Mouse (Mus musculus): Measurements from ENCODE around the gene Col12a1.

Col12a1 gene

DNA sequence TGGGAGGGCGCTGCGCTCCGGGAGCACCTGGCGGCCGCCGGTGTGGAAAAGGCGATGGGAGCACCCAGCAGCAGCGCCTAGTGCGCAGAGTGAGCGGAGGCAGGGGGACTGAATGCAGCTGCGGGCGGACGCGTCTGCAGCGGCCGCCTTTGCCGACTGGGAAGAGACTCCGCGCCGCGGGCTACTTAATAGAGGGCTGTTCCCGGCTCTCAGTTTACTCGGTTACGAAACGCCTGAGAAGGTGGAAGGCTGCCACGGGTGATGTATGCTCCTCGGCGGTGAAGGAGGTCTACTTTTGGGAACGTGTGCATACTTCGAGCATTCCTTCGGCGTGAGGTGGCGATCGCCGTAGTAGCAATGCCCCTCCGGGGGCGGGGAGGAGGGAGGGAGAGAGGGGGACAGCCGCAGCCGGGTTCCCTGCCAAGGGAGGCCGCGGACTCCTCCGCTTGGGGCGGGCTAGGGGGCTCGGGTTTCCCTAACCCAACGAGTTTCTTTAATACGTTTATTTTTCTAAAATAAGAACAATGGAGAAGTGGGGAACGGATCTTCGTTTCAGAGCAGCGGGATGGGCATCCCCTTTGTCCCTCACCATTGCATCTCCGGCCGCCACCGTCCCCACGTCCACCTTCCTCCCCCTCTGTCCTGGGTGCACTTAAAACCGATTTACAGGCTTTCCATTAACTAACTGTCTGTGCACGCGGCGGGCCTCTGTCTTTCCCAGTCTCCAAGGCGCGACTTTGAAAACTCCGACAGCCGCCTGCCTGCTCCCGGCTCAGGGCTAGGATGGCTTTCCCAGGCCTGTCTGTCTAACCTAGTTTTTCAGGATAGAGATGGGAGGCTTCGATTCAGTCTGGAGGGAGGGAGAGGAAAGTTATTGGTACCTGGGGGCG lies at the start of gene Col12a1:
Col12a1 (minus strand) TSS at position 351 of the 890 bp plus-strand sequence.
- peak; percentile 48 for DNase-seq

- peak; percentile 7 for DNase-seq
Measured at GRCm38 (mm10) chr9:79766991-79767545, 48.4 kb upstream of the Col12a1 start.

DNA sequence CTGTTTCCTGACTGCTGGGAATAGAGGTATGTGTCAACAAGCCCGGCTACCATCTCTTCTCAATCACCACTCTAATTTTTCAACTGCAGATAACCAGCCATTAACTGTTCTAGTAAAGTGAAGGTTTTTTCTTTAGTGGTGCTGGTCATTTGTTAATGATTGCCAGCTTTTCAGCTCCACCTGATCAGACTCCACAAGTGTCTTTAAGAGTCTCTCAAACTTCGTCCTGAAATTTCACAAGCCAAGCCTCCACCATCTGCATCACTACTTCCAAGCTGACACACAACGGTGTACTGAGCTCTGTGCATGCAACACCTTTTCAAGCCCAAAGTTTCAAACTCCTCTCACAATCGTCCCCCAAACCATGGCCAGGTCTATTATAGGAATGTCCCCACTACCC lies 46.7 kb upstream of the Col12a1 start:
- peak; percentile 9 for DNase-seq

- no peak for DNase-seq
Measured at GRCm38 (mm10) chr9:79762519-79762918, 43.9 kb upstream of the Col12a1 start.

DNA sequence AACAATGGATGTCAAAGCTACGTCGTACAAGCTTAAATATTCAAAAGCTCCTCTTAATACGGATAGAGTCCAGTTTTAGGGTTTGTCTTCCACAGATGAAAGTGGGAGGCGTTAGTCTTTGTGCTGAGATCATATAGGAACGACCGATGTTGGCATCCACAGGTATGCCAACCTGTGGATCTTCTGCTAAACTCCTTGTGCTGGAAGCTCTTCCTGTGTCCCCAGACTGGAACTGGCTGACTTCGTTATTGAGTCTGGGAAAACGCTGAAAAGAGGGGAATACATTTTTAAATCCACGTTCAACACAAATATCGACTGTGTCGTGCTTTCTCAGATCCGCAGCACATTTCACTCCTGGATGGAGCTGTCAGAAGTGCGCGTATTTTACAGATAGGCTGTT lies 41.4 kb upstream of the Col12a1 start:
- DNase-seq, result no peak

DNA sequence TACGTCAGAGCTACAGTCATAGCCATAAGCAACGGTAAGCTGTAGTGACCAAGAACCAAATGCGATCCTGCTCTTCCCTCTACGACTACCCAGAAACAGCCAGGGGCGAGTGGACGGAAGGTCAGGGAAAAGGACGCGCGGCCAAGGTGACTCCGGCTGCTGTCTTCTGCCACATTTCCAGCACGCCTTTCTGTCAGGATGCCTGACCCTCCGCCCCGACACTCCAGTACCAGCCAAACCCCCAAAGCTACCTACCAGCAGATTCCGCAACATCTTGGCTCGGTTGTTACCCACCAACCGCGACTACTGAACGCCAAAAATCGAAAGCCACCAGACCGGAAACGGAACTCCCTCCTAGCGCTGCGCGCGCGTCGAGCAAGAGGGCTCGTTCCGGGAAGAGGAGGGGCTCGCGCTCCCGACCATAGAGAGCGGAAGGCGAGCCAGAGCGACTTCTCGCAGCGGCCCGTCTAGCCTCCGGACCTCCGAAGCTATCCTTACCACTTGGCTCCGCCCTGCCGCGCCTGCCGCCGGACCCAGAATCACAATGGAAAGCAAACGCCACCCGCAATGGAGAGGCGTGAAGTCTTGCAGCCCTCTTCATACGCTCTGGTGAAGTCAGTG lies 40.9 kb upstream of the Col12a1 start, which contains the start of gene Cox7a2:
Cox7a2 (minus strand) TSS at position 494 of the 621 bp plus-strand sequence.
- DNase-seq, result peak; percentile 95

- no peak for DNase-seq
Measured at GRCm38 (mm10) chr9:79755311-79755710, 36.7 kb upstream of the Col12a1 start.

GRCm38 (mm10) chr9:79751846-79752245 lies 33.2 kb upstream of the Col12a1 start:
- DNase-seq, result no peak

- no peak for DNase-seq
Measured at GRCm38 (mm10) chr9:79750709-79751108, 32.1 kb upstream of the Col12a1 start.

- DNase-seq, result no peak
Measured at GRCm38 (mm10) chr9:79745036-79745435, 26.4 kb upstream of the Col12a1 start.

DNA sequence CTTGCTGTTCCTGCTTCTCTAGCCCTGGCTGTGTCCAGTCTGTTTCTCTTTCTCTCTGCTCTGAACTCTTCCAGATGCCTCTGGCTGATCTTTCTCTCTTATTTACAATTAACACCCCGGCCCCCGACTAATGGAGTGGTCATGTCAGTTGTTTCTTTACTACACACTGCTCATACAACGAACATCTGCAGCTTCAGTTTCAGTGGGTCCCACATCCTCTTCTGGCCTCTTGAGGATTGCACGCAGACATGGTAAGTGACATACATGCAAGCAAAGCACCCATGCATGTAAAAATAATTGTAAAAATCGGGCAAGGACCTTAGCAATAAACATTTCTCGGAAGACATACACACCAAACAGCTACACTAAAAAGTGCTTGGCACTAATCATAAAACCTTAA lies 17.0 kb upstream of the Col12a1 start:
- no peak for DNase-seq

DNA sequence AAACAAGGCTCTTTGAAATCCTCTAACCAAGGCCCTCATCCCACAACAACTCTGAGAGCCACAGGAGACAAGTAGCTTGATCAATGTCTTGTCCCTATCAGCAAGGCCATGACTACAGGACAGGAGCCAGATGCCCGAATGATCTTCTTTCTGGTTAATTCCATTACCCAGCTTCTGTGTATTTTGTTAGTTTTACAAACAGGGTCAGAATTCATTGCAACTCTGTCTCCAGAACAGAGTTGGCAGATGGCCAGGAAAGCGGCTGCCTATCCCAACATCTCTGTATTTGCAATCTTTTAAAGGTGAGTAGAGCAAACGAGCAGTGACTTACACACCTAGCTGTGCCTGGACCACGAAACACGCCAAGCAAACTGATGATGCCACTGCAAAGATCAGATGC lies 11.7 kb upstream of the Col12a1 start:
- no peak for DNase-seq

GRCm38 (mm10) chr9:79723090-79723489 lies 4.5 kb upstream of the Col12a1 start:
- DNase-seq, result no peak

DNA sequence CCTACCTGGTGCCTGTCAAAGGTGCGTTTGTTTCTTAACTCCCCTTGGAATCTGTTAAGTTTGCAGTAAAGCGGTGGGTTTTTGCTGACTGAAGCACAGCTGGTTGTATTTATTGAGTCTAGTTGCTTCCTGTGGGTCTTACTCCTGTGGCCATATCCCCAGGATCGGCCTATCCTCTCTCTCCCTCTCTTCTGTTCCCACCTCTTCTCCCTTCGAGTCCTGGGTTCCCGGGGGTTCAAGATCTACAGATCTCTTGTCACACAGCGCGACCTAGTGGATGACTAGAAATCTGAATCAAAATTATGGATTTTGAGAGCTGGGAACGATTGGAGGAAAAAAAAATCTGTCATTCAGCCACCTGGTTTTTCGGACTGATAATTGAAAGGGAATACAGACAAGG lies 2.4 kb upstream of the Col12a1 start:
- DNase-seq, result peak; percentile 38

- no peak for DNase-seq
Measured at GRCm38 (mm10) chr9:79720143-79720542, 1.5 kb upstream of the Col12a1 start.

DNA sequence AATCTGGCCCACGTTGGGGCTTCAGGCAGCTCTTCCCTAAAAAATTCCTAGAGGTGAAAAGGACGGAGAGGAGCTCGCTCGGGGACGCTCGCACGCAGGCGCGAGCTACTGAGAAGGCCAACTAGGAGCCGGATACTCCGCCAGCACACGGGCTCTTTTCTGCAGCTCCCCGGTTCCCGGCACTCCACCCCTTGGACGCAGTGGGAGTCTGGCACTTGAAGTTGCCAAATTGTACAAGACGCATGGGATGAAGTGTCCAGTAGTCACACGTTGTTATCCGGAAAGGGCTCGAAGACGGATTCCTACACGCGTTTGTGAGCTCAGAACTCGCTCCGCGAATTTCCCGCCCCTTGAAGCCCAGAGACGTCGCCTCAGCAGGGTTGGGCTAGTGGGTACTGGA lies 820 bp upstream of the Col12a1 start:
- DNase-seq, result peak; percentile 17

- peak; percentile 27 for DNase-seq
Measured at GRCm38 (mm10) chr9:79717836-79718475, 675 bp downstream of the Col12a1 start.

DNA sequence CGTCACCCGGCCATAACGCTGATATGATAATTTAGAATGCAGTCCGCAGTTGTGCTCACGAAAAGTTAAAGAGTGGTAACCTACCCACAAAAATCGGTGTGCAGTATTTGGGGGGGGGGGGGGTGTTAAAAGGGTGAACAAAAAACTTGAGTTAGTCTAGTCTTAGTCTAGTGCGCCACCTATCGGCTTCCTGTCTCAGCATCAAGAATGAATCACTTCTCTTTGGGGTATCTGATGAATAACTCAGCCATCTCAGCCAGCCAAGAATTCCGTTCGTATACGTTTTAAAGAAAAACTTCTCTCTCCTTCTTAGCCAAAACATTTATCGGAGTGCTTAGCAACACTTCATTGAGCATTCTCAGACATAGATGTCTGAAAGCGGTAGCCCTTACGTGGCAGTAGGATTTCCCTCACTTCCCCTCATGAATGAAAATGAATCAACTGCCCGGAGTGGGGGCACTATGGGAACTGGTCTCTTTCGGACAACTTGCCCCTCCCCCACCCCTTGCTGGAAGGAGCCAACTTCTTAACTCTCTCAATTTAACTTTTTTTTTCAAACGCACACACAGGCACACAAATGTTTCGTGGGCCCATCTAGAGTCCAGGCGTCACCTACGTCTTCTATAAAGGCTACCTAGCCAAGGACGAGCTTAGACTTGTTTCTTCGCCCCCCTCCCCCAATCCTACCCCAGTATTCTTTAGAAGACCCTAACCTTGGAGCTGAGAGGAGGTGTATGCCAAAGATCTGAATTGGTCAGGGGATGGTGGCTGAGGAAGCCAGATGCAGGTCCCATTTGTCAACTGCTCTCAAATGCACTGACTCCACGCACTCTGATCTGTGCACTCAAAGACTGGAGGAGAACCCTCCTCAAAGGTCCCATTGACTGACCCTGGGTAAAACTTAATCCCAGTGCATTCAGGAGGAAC lies 1.5 kb downstream of the Col12a1 start:
- DNase-seq, result peak; percentile 63

DNA sequence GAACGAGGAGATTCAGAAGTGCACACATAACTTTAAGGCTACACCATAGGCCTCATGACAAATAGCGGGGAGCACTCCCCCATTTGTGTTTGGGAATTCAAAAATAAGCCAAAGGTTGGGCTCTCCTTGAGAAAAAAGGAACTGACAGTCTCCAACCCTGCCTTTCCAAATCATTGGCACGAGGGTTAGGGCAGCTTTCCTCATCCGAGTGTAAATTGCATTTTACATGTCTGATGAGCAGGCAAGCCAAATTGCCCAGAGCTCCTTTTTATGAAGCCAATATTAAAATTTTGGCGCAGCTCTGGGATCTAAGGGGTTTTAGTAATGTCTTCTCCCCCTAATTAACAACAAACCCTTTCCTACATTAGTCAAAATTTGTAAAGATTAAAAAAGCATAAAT lies 2.1 kb downstream of the Col12a1 start:
- no peak for DNase-seq

GRCm38 (mm10) chr9:79714471-79715045 lies 4.1 kb downstream of the Col12a1 start:
- peak; percentile 79 for DNase-seq

GRCm38 (mm10) chr9:79689771-79690535 lies 28.7 kb downstream of the Col12a1 start:
- no peak for DNase-seq

Measured in kidney, adult 18-20 months (tissue).